Mouse (Mus musculus) WW6 (cell line): ENCODE measurements around the gene Rnf149.
"Not testable (repeated sequence)": the region's sequence is repeated elsewhere in the genome, so short reads cannot be mapped to it uniquely, and the experiment has no call there.

Source experiments
- DNase-seq: peaks from one replicate; pipeline ENCODE4 v3.0.0-alpha.2; 2013; ENCODE audit warnings: low read depth, low spot score

Gene Rnf149

DNA sequence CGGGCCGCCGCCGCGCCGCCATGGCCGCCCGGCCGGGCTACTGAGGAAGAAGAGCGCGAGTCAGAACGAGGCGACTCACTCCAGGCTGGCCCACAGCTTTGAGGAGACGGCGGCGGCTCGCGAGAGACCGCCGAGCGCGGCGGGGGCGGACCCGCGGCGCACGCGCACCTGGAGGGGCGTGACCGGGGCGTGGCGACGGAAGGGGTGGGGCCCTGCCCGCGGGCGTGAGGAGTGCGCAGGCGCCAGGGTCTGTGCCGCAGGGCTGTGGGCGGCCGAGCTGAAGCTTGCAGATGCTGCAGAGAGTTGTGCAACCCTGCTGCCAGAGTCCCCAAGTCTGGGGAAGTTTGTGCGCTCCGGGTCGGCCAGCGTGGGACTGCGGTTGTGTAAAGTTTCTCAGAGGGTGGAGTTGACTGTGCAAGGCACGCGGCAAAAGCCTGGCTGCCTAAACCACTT lies at the start of gene Rnf149:
Gene Rnf149 (minus strand): TSS at position 153 of the 453 bp plus-strand sequence.
- peak; percentile 70 for DNase-seq

DNA sequence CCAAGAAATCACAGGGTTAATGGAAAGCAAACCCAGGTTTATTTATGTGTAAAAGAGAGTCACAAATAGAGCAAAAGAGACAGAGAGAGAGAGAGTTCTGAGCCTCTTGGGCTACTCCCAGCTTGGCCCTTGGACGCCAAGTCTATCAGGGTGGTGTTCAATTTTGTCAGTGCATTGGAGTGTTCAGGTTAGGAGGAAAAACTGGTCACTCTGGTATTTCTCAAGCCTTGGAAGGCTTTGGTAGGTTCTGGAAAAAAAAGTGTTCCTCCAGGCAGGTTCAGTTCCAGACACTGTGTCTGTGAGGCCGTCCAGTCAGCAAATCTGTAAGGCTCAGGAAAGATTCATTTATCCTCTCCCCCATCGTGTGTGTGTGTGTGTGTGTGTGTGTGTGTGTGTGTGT lies 48.3 kb upstream of the Rnf149 start:
- no peak for DNase-seq

DNA sequence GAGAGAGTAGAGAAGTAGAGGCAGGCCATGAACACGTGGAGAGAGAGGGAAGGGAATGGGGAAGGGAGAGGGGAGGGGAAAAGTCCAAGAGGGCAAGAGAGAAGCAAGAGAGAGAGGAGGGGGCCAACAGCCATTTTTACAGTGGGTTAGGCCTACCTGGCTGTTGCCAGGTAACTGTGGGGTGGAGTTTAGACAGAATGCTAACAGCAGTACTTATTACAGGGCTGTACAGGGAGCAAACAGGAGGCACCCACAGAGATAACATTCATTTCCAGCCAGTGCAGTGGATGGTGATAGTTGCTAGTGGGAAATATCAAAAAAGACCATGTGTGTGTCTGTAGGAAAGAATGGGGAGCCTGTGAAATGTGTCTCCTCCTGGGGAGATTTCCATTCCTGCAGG lies 46.5 kb upstream of the Rnf149 start:
- no peak for DNase-seq

DNA sequence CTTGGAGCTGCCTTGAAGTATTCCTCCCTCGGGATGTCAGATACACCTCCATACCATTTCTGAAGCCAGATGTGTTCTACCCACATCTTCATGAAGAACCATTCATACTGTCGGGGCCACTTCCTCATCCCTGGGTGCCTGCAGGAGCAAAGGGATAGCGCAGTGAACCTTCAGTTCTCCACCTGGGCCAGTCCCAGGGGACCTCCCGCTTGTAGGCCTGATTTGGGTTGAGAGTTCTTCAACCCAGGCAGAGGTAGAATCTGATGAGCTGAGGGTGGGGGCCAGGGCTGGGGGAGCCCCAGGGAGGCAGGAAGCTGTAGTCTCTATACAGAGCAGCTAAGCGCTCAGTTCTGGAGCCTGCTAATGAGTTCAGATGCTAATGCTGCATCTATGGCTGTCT lies 45.9 kb upstream of the Rnf149 start:
- DNase-seq = no peak

DNA sequence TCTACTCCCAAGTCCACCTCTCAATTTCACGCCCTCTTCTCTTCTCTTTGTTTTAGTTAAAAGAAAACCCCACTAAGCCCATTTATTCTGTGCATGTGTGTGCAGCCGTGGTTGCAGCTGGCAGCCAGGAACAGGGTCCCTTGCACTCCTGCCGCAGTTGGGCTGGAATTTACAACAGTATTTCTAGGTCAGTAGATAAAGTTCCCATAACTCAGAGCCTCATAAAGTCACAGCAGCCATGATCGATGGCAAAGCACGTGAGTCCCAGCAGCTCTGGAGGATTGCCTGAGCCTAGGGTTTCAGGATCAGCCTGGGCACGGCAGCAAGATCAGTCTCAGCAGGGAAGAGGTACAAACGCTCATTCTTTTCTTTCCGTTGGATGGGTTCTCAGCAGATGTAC lies 41.3 kb upstream of the Rnf149 start:
- DNase-seq = no peak

DNA sequence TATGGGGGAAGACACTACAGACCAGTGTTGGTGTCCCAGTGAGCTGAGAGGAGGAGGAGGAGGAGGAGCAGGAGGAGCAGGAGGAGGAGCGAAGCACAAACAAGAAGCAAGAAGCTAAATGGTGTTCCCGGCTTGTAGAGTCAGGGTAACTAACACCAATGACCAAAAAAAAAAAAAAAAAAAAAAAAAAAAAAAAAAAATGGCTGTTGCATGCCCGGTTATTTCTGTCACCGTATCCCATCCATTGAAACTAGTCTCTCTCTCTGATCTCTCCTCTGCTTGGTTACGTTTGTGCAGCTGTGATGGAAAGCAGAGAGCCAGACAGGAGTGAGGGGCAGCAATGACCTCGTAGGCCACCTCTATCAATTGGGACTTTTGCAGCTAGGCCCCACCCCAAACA lies 38.3 kb upstream of the Rnf149 start:
- no peak for DNase-seq

DNA sequence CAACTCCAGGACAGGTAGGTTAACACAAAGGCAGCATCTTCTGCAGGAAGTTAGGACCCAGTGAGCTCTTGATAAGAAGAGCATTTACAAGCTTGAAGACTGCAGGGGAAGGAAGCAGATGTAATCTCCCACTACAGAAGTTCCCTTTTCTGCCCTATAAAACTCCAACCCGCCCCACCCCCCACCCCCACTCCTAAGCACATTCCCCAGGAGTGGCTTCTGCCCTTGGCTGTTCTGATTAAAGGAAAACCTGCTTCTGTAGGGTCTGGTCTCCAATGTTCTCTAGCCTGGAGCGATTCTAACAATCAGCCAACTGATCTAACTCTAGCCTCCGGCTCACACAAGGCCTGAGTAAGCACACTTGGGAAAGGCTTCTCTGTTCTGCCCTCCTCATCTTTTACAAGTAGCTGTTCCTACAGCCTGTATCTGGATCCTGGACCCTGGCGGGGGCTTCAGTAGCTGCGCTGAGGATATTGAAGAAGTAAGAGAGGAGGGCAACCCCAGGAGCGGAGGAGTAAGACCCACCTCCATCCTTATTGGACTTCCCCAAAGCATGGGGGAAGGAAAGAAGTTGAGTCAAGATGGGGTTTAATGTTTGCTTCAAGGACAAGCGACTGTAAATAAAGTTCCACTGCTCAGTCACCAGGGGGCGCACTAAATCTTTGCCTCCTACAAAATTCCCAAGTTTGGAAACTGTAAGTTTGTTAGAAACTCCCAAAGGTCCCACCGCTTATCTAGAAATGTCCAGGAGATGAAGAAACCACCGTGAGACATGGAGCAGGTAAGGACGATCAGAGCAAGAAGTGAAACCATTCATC lies 37.5 kb upstream of the Rnf149 start:
- DNase-seq = peak; percentile 42

DNA sequence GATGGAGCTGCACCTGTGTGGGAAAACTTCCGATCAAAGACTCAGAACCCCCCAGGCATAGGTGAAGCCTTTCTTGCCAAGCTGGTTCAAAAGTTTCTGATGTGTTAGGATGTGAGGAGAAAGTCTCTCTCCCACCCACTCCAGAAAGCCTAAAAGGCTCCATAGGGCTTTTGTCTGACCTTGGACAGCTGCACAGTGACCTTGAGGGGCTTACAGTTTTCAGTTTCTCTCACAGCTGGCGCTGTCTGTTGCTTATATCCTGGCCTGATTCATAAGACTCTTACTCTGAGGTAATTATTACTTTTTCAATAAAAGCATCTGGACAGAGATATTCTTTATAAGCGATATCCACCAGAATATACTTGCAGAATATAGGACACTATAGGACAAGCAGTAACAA lies 35.9 kb upstream of the Rnf149 start:
- no peak for DNase-seq

DNA sequence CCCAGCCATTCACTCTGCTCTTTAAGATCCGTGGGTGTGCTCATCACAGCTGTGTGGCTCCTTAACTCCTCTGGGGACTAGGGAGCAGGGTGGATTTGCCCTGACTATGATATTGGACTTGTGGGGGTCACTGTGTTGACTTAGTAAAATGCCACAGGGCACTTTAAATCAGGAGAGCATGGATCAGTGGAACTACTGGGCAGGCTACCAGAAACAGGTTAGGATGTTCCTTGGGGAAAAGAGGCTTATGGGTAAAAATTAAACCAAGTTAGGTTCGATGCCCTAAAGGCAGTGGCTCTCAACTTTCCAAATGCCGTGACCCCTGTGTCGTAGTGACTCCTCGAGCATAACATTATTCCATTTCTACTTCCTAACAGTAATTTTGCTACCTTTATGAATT lies 35.3 kb upstream of the Rnf149 start:
- no peak for DNase-seq

DNA sequence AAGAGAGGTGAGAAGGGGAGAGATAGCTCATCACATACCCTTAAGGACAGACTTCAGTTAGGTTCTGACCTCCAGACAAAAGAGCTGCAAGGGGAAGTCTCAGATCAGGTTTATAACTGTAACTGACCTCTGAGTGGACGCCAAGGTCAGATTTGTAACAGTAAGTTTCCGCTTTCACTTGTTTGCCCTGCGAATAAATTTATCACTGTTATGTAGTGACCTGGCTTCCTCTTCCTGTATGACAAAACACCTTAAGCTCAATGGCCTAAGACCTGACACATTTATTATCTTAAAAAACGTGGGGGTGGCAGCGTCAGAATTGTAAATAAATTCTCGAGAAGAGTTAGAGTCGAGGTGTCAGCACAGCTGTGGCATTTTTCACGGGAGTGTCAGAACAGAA lies 31.3 kb upstream of the Rnf149 start:
- no peak for DNase-seq

DNA sequence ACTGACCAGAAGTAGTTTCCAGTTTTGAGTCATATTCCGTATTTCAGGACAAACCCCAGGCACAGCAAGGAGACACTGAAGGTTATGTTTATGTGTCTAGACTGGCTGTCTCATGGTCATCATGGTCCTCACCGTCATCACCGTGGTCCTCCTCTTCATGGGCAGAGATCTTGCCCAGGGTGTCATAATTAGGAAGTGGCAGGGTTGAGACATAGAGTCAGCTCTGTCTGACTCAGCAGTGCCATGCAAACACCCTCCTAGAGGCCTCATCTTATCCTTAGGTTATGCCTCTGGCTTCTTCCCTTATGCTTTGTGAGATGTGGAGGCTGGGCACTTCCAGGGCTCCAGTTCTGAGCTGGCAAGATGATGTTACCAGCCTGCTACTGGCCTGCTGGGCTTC lies 25.3 kb upstream of the Rnf149 start:
- DNase-seq = no peak

DNA sequence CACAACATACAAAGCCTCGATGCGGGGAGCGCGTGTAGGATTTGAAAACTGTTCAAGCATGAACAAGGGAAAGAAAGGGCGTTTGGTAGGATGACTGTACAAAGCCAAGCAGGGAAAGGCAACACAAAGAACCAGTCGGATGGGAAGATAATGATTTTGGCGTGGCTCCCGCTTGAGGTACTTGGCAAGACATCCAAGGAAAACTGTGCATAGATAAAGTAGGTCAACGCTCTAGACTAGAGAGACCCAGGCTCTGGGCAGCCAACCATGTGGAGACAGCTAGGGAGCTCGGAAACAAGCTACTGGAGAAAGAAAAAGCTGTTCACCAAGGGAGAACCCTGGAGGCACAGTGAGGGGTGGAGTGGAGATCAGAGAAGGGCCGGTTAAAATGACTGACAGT lies 21.5 kb upstream of the Rnf149 start:
- no peak for DNase-seq

DNA sequence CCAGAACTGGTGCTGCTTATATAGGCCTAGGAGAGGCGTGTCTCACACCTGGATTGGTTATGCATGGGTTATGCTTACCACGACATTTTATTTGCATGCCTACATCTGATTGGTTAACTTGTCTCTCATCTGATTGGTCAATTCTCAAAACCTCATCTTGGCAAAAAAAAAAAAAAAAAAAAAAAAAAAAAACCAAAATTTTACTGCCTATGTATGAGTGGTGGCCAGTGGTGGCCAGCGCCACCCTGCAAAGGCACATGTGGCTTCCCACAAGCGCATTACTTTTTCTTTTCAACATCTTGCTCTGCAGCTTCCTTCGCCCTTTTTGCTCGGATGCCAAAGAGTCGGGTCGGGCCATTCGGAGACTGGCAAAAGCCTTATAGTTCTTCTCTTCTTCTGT lies 19.9 kb upstream of the Rnf149 start:
- not testable (repeated sequence) for DNase-seq

DNA sequence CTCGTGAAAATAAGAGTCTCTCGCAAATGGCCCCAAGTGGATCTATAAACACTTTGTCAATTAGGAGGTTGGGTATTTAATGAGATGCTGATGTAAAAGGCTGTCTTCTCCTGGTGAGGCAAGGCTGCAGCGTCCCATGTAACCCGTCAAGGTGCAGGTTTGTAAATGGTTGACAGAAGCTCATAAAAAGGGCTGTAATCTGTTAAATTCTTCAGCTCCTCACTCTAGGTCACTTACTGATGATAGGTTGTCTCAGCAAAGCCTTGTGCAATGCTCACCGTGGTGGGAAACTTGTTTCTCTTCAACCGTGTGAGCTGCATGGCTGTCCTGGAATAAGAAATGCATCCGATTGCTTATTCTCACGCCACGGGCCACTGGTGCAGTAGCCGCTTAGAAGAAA lies 16.6 kb upstream of the Rnf149 start:
- no peak for DNase-seq

DNA sequence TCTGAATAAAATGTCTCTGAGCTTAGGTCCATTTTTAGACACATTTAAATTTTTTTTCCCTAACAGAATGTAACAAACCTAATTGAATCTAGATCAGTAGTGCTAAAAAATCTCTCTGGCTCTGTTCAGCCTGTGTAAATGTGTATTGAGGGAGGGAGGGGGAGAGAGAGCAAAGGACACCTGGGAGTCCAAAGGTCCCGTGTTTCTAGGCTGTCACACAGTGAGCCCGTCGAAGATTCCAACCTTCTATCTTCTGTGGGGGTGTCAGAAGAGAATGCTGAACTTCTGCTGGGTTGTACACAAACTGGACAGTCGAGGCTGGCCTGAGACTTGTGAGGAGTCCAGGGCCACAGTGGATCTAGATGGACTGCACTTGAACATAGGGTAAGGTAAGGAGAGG lies 14.9 kb upstream of the Rnf149 start:
- DNase-seq = no peak

DNA sequence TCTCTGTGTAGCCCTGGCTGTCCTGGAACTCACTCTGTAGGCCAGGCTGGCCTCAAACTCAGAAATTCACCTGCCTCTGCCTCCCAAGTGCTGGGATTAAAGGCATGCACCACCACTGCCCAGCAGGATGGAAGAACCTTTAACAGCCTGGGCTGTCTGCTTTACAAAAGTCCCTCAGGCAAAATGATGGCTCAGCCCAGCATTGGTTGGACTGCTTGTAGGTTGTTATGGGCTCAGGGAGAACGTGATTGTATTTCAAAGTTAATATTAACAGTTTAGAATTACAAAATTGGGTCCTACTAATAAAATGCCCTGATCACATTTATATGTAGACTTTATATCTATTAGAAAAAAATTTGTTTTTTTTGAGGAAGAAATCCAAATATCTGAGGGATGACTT lies 14.4 kb upstream of the Rnf149 start:
- DNase-seq = not testable (repeated sequence)

DNA sequence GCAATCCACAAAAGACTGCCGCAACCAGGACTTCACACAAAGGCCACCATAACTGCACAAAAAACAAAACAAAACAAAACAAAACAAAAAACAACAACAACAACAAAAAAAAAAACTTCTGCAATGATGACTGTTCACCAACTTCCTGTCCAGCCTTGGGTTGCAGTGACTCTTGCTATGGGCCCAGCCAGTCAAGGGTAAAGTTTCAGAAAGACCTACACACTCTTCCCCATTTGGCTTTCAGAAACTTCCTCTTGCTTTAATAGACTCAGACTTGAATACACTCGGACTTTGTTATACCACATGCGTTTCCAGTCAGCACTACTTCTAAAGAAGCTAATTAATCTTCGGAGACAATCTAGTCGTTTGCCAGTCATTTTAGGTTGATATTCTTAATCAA lies 13.0 kb upstream of the Rnf149 start:
- no peak for DNase-seq

DNA sequence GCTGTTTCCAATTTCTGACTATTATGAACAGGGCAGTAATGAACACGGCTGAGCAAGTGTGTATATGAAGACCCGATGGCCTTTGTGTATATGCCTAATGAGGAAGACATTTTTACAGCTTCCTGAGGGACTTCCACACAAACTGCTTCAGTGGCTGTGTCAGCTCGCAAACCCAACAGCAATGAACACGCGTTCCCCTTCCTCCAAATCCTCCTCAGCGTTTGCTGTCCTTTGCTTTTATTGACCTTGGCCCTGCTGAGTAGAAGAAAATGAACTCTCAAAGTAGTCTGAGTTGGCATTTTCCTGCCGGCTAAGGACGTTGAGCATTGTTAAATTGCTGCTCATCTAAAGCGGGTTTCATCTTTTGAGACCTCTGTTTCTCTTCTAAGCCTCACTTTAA lies 8.2 kb upstream of the Rnf149 start:
- no peak for DNase-seq

DNA sequence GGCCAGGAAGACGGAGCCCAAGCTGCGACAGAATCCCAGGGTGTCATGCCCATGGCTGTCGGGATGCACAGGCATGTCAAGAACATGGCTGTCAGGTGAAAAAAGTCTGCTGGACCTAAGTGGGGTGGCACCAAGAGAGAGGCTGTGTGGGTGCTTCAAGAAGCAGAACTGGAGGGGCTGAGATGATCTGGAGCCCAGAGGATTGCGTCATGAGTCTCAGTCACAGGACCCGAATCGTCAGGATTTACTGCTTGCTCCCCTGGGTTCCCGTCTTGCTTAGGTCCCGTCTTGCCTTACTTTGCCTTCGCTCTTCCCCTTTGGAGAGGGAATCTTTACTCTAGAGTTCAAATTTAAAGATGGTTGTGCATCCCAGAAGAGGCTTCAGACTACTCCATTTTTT lies 6.0 kb upstream of the Rnf149 start:
- DNase-seq = no peak

DNA sequence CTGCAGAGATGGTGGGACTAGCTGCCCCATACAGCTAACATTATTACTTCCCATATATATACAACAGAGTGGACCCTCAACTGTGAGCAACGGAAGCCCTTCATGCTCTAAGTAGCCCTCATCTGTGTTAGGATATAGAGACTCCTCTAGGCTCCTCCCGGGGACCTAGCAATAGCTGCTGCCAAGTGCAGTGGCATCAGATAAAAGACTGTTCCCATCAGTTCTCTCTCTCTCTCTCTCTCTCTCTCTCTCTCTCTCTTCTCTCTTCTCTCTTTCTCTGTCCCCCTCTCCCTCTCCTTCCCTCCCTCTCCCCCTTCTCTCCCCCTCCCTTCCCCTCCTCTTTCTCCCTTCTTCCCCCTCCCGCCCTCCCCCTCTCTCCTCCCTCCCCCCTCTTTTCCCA lies 4.0 kb upstream of the Rnf149 start:
- DNase-seq = no peak

DNA sequence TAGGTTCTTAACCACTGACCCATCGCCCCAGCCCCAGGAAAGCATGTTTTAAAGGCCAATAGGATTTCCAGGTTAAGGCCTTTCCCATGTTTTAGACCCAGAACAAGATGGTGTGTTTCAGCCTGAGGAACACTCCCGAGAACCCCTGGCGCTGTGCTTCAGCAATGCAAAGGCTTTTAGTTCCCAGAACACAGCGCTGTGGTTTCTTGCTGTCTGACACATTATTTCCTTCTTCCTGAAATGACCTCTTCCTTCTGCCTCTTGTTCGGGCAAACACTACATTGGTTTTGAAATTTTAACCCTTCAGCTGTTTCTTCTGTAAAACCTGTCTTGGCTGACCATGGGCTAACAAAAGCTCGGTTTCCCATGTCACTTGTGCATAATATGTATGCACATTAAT lies 1.9 kb upstream of the Rnf149 start:
- DNase-seq = no peak

DNA sequence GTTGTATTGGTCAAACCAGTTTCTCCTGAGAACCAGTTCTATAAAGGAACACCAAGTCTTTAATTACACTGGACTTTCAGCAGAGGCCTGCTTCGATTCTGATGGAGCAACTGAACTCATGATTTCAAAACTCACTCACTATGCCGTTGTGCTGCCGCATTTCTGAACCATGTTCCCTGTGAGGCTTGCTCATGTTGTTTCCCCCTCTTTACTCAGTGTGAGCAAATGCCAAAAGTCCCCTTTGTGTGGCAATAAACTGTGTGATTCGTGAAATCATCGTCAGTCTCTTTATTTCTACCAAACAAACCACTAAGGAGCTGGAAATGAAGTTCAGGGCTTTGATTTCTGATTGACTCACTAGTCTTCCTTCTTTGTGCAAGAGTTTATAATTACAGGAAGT lies 1.2 kb upstream of the Rnf149 start:
- DNase-seq = no peak

DNA sequence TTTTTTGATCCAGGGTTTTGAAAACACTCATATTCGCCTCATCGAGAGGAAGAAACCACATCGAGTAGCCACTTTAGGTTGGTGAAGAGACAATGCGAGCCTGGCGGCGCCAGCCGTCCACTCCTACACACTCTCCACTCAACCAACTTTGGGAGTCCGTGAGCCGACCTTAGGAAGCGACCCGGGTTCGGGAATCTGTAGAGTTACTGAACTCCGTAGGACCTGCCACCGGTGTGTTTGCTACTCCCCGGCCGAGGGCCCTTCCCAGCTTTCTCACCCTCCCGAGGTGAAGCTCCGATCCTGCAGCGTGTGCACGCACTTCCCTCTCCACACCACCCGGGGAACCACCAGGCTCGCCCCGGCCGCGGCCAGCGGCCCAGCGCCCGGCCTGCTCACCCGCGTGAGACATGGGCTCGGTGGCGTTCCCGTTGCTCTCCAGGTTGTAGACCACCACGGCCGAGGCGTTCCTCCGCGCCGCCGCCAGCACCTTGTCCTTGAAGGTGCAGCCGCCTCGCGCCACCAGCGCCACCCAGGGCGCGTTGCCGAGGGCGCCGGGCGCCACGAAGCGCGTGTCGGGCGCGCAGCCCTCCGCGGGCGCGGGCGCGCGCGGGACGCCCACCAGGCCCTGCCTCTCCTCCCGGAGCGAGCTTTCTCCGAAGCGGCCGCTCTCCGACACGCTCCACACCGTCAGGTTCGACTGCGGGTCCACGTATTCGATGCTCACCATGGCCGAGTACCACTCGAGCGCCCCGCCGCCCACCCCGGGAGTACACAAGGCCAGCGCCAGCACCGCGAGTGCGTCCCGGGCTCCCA lies 568 bp downstream of the Rnf149 start:
- DNase-seq = peak; percentile 18
